Mouse (Mus musculus): Measurements from ENCODE around the gene Etv6.

DNA sequence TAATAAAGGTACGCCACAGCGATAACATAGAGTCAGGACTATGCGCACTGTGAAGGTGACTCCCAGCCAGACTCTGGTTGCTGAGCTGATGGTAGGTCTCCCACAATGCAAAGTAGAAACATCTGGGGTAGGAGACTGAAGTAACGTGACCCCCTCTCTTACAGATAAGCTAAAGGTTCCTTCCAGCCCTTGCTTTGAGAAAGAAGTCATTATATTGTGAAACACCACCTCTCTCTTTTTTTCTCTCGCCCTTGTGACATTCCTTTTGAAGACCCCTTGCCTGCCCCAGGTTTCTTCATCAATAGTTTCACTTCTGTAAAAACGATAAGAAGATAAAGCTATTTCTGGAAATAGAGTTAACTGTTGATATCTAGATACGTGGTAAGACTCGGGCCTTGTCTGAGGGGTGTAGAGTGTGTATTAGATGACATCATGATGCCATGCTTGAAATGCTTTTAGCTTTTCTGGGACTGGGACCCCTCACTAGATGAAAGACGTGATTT is 99.4 kb downstream of the Etv6 start:
- no peak for TF ChIP-seq CTCF (IDR thresholded peaks at IDR 0.05; ENCODE audit: low read depth)
- TF ChIP-seq EP300 (IDR thresholded peaks at IDR 0.05; ENCODE audit: low read depth) = no peak
